Mouse (Mus musculus): ENCODE data around the gene Zfp810.
"Not testable (repeated sequence)": the region's sequence is repeated elsewhere in the genome, so short reads cannot be mapped to it uniquely, and the experiment has no call there.

Gene Zfp810

GRCm38 (mm10) chr9:22307156-22307919 is at the start of gene Zfp810:
Gene Zfp810 (minus strand): TSS chr9:22307648.
- peak; percentile 89 to 92 for DNase-seq

GRCm38 (mm10) chr9:22355919-22356318 is 48.5 kb upstream of the Zfp810 start:
- no peak for DNase-seq

- no peak for DNase-seq
These were observed 46.5 kb upstream of the Zfp810 start for GRCm38 (mm10) chr9:22353901-22354300.

GRCm38 (mm10) chr9:22353465-22353864 is 46.0 kb upstream of the Zfp810 start:
- no peak for DNase-seq

- no peak for DNase-seq
These were observed 32.9 kb upstream of the Zfp810 start for GRCm38 (mm10) chr9:22340331-22340730.

GRCm38 (mm10) chr9:22337217-22337616 is 29.8 kb upstream of the Zfp810 start:
- no peak for DNase-seq

- DNase-seq, result peak; percentile 90 to 92
These were observed 20.3 kb upstream of the Zfp810 start for GRCm38 (mm10) chr9:22327475-22328387.

- peak; percentile 50 to 74 for DNase-seq
These were observed 19.6 kb upstream of the Zfp810 start for GRCm38 (mm10) chr9:22327099-22327474.

GRCm38 (mm10) chr9:22324579-22324978 is 17.1 kb upstream of the Zfp810 start:
- no peak for DNase-seq

- DNase-seq, result no peak
These were observed 15.1 kb upstream of the Zfp810 start for GRCm38 (mm10) chr9:22322381-22323211.

GRCm38 (mm10) chr9:22319109-22319508 is 11.7 kb upstream of the Zfp810 start:
- DNase-seq, result no peak

- not testable (repeated sequence) for DNase-seq
These were observed 8.6 kb upstream of the Zfp810 start for GRCm38 (mm10) chr9:22316047-22316446.

GRCm38 (mm10) chr9:22314066-22314465 is 6.6 kb upstream of the Zfp810 start:
- DNase-seq, result no peak

- DNase-seq, result no peak
These were observed 5.8 kb upstream of the Zfp810 start for GRCm38 (mm10) chr9:22313218-22313617.

- DNase-seq, result no peak
These were observed 2.2 kb upstream of the Zfp810 start for GRCm38 (mm10) chr9:22309651-22310050.

- DNase-seq, result not testable (repeated sequence)
These were observed 443 bp upstream of the Zfp810 start for GRCm38 (mm10) chr9:22307920-22308262.

- peak in 1 of 2 experiments; percentile 31 for DNase-seq
These were observed 722 bp downstream of the Zfp810 start for GRCm38 (mm10) chr9:22306726-22307125.

GRCm38 (mm10) chr9:22302199-22302598 is 5.2 kb downstream of the Zfp810 start:
- no peak for DNase-seq

GRCm38 (mm10) chr9:22278733-22279132 is 28.7 kb downstream of the Zfp810 start:
- DNase-seq, result no peak

GRCm38 (mm10) chr9:22268886-22269285 is 38.6 kb downstream of the Zfp810 start:
- DNase-seq, result no peak

- DNase-seq, result no peak
These were observed 44.8 kb downstream of the Zfp810 start for GRCm38 (mm10) chr9:22262611-22263010.

- DNase-seq, result no peak
These were observed 45.9 kb downstream of the Zfp810 start for GRCm38 (mm10) chr9:22261594-22261993.

- DNase-seq, result no peak
These were observed 47.4 kb downstream of the Zfp810 start for GRCm38 (mm10) chr9:22260092-22260422.

All from cerebellum, postnatal 25 days (tissue).